Mouse (Mus musculus): Measurements from ENCODE around the gene Nckap5. TPM values are rescaled to one million over a fixed set of nuclear protein-coding genes. Genes with fewer than 3 reads are reported as not detected.

Nckap5 gene
- total and polyA plus RNA-seq, 3 experiments: not detected

DNA sequence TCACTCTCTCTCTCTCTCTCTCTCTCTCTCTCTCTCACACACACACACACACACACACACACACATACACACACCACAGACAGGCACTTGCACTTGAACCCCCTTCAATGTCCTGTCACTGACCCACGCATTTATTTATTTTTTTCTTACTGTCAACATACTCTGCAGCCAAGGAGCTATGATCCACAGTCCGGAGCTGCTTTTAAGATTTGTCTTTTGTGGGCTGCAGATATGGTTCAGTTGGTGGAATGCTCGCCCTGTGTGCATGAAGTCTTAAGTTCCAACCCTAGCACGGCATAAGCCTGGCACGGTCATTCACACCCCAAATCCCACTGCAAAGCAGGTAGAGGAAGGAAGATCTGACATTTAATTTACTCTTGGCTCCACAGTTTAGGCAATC lies 357.6 kb downstream of the Nckap5 start:
- Histone ChIP-seq H3K27ac (ENCODE audit: control insufficient read depth, low read depth, low read length) (no peak overlapping the region), H3K27me3 (ENCODE audit: control insufficient read depth in 1 of 2, insufficient read depth in 2 of 2, low read length in 2 of 2) (no peaks in the 10 kb centered on the region), H3K4me3 (ENCODE audit: control insufficient read depth in 1 of 2, insufficient read depth in 1 of 2, low read depth in 2 of 2, low read length in 2 of 2) (no peak overlapping the region), H3K9ac (ENCODE audit: control insufficient read depth, low read depth, low read length, poor library complexity, severe bottlenecking) (no peak overlapping the region), H3K9me3 (replicated peaks; ENCODE audit: insufficient read depth, low read length) (no peaks in the 10 kb centered on the region), H3K79me2 (ENCODE audit: control insufficient read depth, insufficient read depth, low read length, poor library complexity) (no peaks in the 10 kb centered on the region), H3K36me3 (ENCODE audit: control insufficient read depth in 1 of 2, insufficient read depth in 2 of 2, low read length in 2 of 2) (no peaks in the 10 kb centered on the region), H3K4me1 (ENCODE audit: control insufficient read depth in 1 of 2, insufficient read depth in 2 of 2, low read length in 2 of 2) (no peaks in the 10 kb centered on the region)
- DNase-seq (ENCODE audit: low read depth, low spot score): no peak
- TF ChIP-seq NRF1 (IDR thresholded peaks at IDR 0.05; ENCODE audit: insufficient read depth, low read depth, low read length, poor library complexity, severe bottlenecking) (no peak), SMC3 (IDR thresholded peaks at IDR 0.05; ENCODE audit: low read depth, low read length) (no peak), CTCF (IDR thresholded peaks at IDR 0.05 in 2 of 3, conservative IDR thresholded peaks at IDR 0.05 in 1 of 3; ENCODE audit: control insufficient read depth in 1 of 3, insufficient read depth in 1 of 3, low read depth in 2 of 3, low read length in 3 of 3, poor library complexity in 1 of 3, severe bottlenecking in 1 of 3) (no peak), GABPA (IDR thresholded peaks at IDR 0.05; ENCODE audit: low read depth, low read length) (no peak), MYC (IDR thresholded peaks at IDR 0.05; ENCODE audit: low read depth, low read length) (no peak), ETS1 (IDR thresholded peaks at IDR 0.05; ENCODE audit: low read depth, low read length) (no peak), ZKSCAN1 (IDR thresholded peaks at IDR 0.05; ENCODE audit: low read depth, low read length) (no peak)

DNA sequence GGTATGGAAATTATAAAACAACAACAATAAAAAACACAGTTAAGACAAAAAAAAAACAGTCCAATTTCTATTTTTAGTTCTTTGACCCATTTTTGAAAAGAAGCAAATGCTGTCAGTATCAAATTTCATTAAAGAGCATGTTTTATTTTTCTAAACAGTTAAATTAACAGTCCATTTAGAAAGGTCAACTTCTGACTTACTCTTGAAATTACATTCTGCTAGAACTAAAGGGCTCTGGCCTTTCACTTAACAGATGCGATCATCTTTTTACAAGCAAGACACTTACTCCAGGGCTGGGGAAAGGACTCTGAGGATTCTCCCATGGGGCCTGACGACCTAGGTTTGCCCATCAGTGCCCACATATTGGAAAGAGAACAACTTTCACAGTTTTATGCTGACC lies 359.2 kb downstream of the Nckap5 start:
- Histone ChIP-seq H3K79me2 (ENCODE audit: control insufficient read depth, insufficient read depth, low read length, poor library complexity) (no peaks in the 10 kb centered on the region), H3K4me3 (ENCODE audit: control insufficient read depth in 1 of 2, insufficient read depth in 1 of 2, low read depth in 2 of 2, low read length in 2 of 2) (no peak overlapping the region), H3K9ac (ENCODE audit: control insufficient read depth, low read depth, low read length, poor library complexity, severe bottlenecking) (no peak overlapping the region), H3K9me3 (replicated peaks; ENCODE audit: insufficient read depth, low read length) (no peaks in the 10 kb centered on the region), H3K27ac (ENCODE audit: control insufficient read depth, low read depth, low read length) (no peak overlapping the region), H3K27me3 (ENCODE audit: control insufficient read depth in 1 of 2, insufficient read depth in 2 of 2, low read length in 2 of 2) (no peaks in the 10 kb centered on the region), H3K36me3 (ENCODE audit: control insufficient read depth in 1 of 2, insufficient read depth in 2 of 2, low read length in 2 of 2) (no peaks in the 10 kb centered on the region), H3K4me1 (ENCODE audit: control insufficient read depth in 1 of 2, insufficient read depth in 2 of 2, low read length in 2 of 2) (no peaks in the 10 kb centered on the region)
- DNase-seq (ENCODE audit: low read depth, low spot score): no peak
- no peak for TF ChIP-seq MXI1 (IDR thresholded peaks at IDR 0.05; ENCODE audit: low read depth, low read length)
- TF ChIP-seq POLR2AphosphoS2 (IDR thresholded peaks at IDR 0.05; ENCODE audit: low read length): no peak
- no peak for TF ChIP-seq CHD1 (IDR thresholded peaks at IDR 0.05; ENCODE audit: low read depth, low read length)
- TF ChIP-seq ZC3H11A (IDR thresholded peaks at IDR 0.05; ENCODE audit: low read depth, low read length): no peak
- TF ChIP-seq POLR2AphosphoS5 (IDR thresholded peaks at IDR 0.05; ENCODE audit: borderline replicate concordance, low read depth, low read length): no peak
- no peak for TF ChIP-seq JUND (IDR thresholded peaks at IDR 0.05; ENCODE audit: low read depth, low read length)

DNA sequence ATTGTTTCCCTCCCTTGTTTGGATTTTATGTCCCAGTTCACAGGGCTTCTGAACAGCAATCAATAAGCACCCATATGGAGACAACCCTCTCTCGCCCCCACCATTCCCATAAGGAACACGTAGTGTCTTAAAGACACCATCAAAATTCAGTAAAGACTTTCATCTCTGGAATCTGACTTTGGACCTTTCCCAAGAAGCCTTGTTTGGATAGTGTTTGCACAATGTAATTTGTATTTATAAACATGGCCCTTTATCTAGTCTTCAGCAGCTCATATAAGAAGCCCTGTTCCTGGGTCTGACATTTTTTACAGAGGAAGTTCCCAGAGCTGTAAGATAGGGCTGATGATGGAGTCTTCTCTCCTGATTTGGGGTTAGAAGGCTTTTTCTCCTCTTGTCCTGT lies 359.7 kb downstream of the Nckap5 start:
- Histone ChIP-seq H3K4me3 (ENCODE audit: control insufficient read depth in 1 of 2, insufficient read depth in 1 of 2, low read depth in 2 of 2, low read length in 2 of 2) (no peak overlapping the region), H3K27me3 (ENCODE audit: control insufficient read depth in 1 of 2, insufficient read depth in 2 of 2, low read length in 2 of 2) (no peaks in the 10 kb centered on the region), H3K79me2 (ENCODE audit: control insufficient read depth, insufficient read depth, low read length, poor library complexity) (no peaks in the 10 kb centered on the region), H3K27ac (ENCODE audit: control insufficient read depth, low read depth, low read length) (no peak overlapping the region), H3K9me3 (replicated peaks; ENCODE audit: insufficient read depth, low read length) (no peaks in the 10 kb centered on the region), H3K4me1 (ENCODE audit: control insufficient read depth in 1 of 2, insufficient read depth in 2 of 2, low read length in 2 of 2) (no peaks in the 10 kb centered on the region), H3K9ac (ENCODE audit: control insufficient read depth, low read depth, low read length, poor library complexity, severe bottlenecking) (no peak overlapping the region), H3K36me3 (ENCODE audit: control insufficient read depth in 1 of 2, insufficient read depth in 2 of 2, low read length in 2 of 2) (no peaks in the 10 kb centered on the region)
- no peak for DNase-seq (ENCODE audit: low read depth, low spot score)
- TF ChIP-seq MAZ (IDR thresholded peaks at IDR 0.05; ENCODE audit: low read depth, low read length) (no peak), TAL1 (IDR thresholded peaks at IDR 0.05; ENCODE audit: low read length) (no peak)

All from MEL (cell line).